Mouse (Mus musculus) limb, embryonic 15.5 days (tissue): Measurements from ENCODE around the gene Zcchc10. TPM values are rescaled to one million over a fixed set of nuclear protein-coding genes. Genes with fewer than 3 reads are reported as not detected.
"Not testable (repeated sequence)": the region's sequence is repeated elsewhere in the genome, so short reads cannot be mapped to it uniquely, and the experiment has no call there.

Experiments
- ATAC-seq: fragments of 200-750 bp; cut with Nextera tagmentation; 2 replicates; pipeline ENCODE4 v1.8.0; 2017; ENCODE audit warnings: low read depth, moderate TSS enrichment; ENCODE audit not compliant: insufficient number of reproducible peaks, low FRiP score, low TSS enrichment
- H3K27ac ChIP-seq: fragments of 300-500 bp; sonication (generic); 2 replicates; pipeline ENCODE4 v1.5.1; 2015; ENCODE audit warnings: moderate library complexity, mild to moderate bottlenecking, inconsistent platforms
- H3K27me3 ChIP-seq: fragments of 300-500 bp; sonication (generic); 2 replicates; pipeline ENCODE4 v1.6.1; 2015; ENCODE audit warnings: inconsistent platforms
- H3K36me3 ChIP-seq: fragments of 300-500 bp; sonication (generic); 2 replicates; pipeline ENCODE4 v1.6.1; 2015; ENCODE audit warnings: inconsistent platforms
- H3K4me1 ChIP-seq: fragments of 300-500 bp; sonication (generic); 2 replicates; pipeline ENCODE4 v1.6.1; 2015; ENCODE audit warnings: inconsistent platforms
- H3K4me2 ChIP-seq: fragments of 300-500 bp; sonication (generic); 2 replicates; pipeline ENCODE4 v1.6.1; 2015; ENCODE audit warnings: mild to moderate bottlenecking, inconsistent platforms
- H3K4me3 ChIP-seq: fragments of 300-500 bp; sonication (generic); 2 replicates; pipeline ENCODE4 v1.5.1; 2015; ENCODE audit warnings: mild to moderate bottlenecking, inconsistent platforms
- H3K9ac ChIP-seq: fragments of 300-500 bp; sonication (generic); 2 replicates; pipeline ENCODE4 v1.6.1; 2015; ENCODE audit warnings: inconsistent platforms
- H3K9me3 ChIP-seq: fragments of 300-500 bp; sonication (generic); 2 replicates; pipeline ENCODE4 v1.6.1; 2016; ENCODE audit warnings: inconsistent platforms
- WGBS: fragments of 180-500 bp; shearing (Covaris S2); methylation state at CpG from one replicate; pipeline ENCODE4 v1.1.7; 2015; 5-methylcytosine and 5-hydroxymethylcytosine counted together
- polyA plus RNA-seq: library from polyadenylated mRNA; unstranded; fragments of >200 nt; fragmentation: Nextera tagmentation; extraction: Ambion mirVana; gene quantifications from 2 replicates; pipeline ENCODE4 v1.2.1, GENCODE M21; 2015

The Zcchc10 gene
- polyA plus RNA-seq, 1 experiment from 2014 or later, result 17.8 TPM

DNA sequence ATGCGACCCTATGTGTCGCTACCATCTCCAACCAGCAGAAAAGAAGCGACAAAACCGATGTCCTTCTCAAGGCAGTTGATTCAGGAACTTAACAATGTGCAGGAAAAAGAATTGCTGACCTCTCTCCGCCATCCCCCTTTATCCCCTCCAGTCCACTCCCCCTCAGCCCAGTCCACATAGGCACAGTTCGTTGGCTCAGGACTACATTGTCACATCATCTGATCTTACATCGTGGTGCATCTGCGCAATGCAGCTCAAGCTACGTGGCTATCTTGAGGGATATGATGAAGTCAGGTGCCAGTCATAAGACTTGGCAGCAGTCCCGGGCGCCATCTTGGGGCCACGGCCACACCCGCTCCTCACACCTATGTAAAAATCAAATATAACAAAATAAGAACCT, 4.6 kb upstream of the Zcchc10 start:
- not testable (repeated sequence) for H3K9me3 ChIP-seq, H3K9ac ChIP-seq, H3K27me3 ChIP-seq, H3K36me3 ChIP-seq, H3K27ac ChIP-seq, H3K4me3 ChIP-seq, H3K4me1 ChIP-seq, ATAC-seq, H3K4me2 ChIP-seq
- 92% methylated on average over 13 of the region's 13 CpGs for WGBS

DNA sequence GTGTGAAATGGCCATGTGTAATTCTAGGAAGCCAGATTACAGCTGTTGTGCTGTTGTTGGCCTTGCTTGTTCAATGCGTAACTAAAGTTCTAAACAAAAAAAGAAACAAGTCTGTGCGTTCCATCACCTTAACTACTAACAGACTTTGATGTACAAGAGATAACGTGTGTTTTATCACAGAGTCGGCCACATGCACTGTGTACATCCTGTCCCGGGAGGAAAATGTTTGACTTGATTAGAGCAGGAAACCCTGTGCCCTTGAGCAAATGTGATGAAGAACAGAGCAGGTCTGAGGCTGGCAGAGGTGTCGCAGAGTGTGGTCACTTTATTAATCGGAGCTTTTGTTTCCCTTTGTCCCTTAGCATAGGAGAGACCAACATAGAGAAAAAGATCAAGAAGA, 5.8 kb downstream of the Zcchc10 start:
- H3K4me3 ChIP-seq, result no peak overlapping the region
- ATAC-seq, result no peak
- no peak overlapping the region for H3K27ac ChIP-seq
- H3K4me1 ChIP-seq, result peaks cover 3% of the 10 kb centered on the region
- H3K36me3 ChIP-seq, result peaks cover 57% of the 10 kb centered on the region
- 81% methylated on average over 7 of the region's 7 CpGs for WGBS
- no peak overlapping the region for H3K4me2 ChIP-seq
- H3K9me3 ChIP-seq, result no peaks in the 10 kb centered on the region
- no peaks in the 10 kb centered on the region for H3K27me3 ChIP-seq
- no peak overlapping the region for H3K9ac ChIP-seq

GRCm38 (mm10) chr11:53331121-53331520, 6.6 kb downstream of the Zcchc10 start:
- no peak for ATAC-seq
- no peak overlapping the region for H3K4me3 ChIP-seq
- peaks cover 57% of the 10 kb centered on the region for H3K36me3 ChIP-seq
- no peak overlapping the region for H3K4me2 ChIP-seq
- 89% methylated on average over 6 of the region's 6 CpGs for WGBS
- H3K4me1 ChIP-seq, result no peaks in the 10 kb centered on the region
- no peak overlapping the region for H3K27ac ChIP-seq
- H3K9ac ChIP-seq, result no peak overlapping the region
- no peaks in the 10 kb centered on the region for H3K9me3 ChIP-seq
- H3K27me3 ChIP-seq, result no peaks in the 10 kb centered on the region

- ATAC-seq, result no peak
- Histone ChIP-seq H3K36me3 (peaks cover 53% of the 10 kb centered on the region), H3K4me2 (no peak overlapping the region), H3K9me3 (no peaks in the 10 kb centered on the region), H3K4me3 (no peak overlapping the region), H3K4me1 (no peaks in the 10 kb centered on the region), H3K9ac (no peak overlapping the region), H3K27ac (no peak overlapping the region), H3K27me3 (no peaks in the 10 kb centered on the region)
- 79% methylated on average over 14 of the region's 14 CpGs for WGBS
These were observed 7.7 kb downstream of the Zcchc10 start for GRCm38 (mm10) chr11:53332076-53332680.

- WGBS, result 26% methylated on average over 3 of the region's 3 CpGs
- no peak overlapping the region for H3K9ac ChIP-seq
- no peak overlapping the region for H3K4me3 ChIP-seq
- no peak overlapping the region for H3K4me2 ChIP-seq
- no peaks in the 10 kb centered on the region for H3K4me1 ChIP-seq
- ATAC-seq, result no peak
- no peaks in the 10 kb centered on the region for H3K27me3 ChIP-seq
- H3K27ac ChIP-seq, result no peak overlapping the region
- peaks cover 24% of the 10 kb centered on the region for H3K36me3 ChIP-seq
- H3K9me3 ChIP-seq, result no peaks in the 10 kb centered on the region
These were observed 11.2 kb downstream of the Zcchc10 start for GRCm38 (mm10) chr11:53335505-53336181.

DNA sequence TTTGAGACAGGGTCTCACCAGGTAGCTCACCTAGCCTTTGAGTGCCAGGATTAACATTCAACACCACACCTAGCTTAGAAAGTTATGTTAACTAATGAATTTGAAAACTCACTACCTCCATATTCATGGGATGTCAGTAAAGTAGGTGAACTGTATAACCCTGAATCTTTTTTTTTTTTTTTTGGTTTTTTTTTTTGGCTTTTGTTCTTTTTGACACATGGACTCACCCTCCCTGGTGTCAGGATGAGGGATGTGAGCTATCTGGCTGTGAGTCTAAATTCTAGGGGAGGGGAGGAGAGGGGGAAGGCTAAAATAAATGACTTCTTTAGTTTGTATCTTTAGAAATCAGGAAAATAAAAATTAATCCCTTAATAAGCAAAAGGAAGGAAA, 11.7 kb downstream of the Zcchc10 start:
- H3K36me3 ChIP-seq, result peaks cover 19% of the 10 kb centered on the region
- no peaks in the 10 kb centered on the region for H3K9me3 ChIP-seq
- no peak overlapping the region for H3K27ac ChIP-seq
- no peak overlapping the region for H3K9ac ChIP-seq
- no peak overlapping the region for H3K4me3 ChIP-seq
- no peaks in the 10 kb centered on the region for H3K27me3 ChIP-seq
- H3K4me1 ChIP-seq, result no peaks in the 10 kb centered on the region
- H3K4me2 ChIP-seq, result no peak overlapping the region
- no peak for ATAC-seq

DNA sequence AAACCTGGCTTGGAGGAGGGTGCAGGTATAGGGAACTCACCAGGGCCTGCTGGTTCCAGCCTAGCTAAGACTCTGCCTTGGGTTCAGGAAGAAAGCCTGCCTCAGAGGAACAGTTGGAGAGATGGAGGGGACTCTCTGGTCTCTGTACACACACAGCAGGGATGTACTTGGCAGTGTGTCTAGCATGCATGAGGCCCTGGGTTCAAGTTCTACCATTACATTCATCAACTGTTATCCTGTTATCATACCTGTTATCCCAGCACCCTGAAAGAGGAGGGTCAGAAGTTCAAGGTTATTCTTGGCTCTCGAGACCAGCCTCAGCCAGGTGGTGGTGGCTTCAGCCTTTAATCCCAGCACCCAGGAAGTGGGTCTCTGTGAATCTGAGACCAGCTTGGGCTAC, 12.4 kb downstream of the Zcchc10 start:
- no peak for ATAC-seq
- 63% methylated on average over 1 of the region's 1 CpGs for WGBS
- Histone ChIP-seq H3K27ac (no peak overlapping the region), H3K9ac (no peak overlapping the region), H3K4me3 (no peak overlapping the region), H3K4me2 (no peak overlapping the region), H3K36me3 (peaks cover 13% of the 10 kb centered on the region), H3K4me1 (no peaks in the 10 kb centered on the region), H3K27me3 (no peaks in the 10 kb centered on the region), H3K9me3 (no peaks in the 10 kb centered on the region)

- no peak overlapping the region for H3K4me2 ChIP-seq
- no peaks in the 10 kb centered on the region for H3K9me3 ChIP-seq
- no peak overlapping the region for H3K27ac ChIP-seq
- no peaks in the 10 kb centered on the region for H3K27me3 ChIP-seq
- no peaks in the 10 kb centered on the region for H3K4me1 ChIP-seq
- peaks cover 7% of the 10 kb centered on the region for H3K36me3 ChIP-seq
- 72% methylated on average over 8 of the region's 8 CpGs for WGBS
- H3K4me3 ChIP-seq, result no peak overlapping the region
- no peak for ATAC-seq
- no peak overlapping the region for H3K9ac ChIP-seq
These were observed 13.2 kb downstream of the Zcchc10 start for GRCm38 (mm10) chr11:53337684-53338083.

DNA sequence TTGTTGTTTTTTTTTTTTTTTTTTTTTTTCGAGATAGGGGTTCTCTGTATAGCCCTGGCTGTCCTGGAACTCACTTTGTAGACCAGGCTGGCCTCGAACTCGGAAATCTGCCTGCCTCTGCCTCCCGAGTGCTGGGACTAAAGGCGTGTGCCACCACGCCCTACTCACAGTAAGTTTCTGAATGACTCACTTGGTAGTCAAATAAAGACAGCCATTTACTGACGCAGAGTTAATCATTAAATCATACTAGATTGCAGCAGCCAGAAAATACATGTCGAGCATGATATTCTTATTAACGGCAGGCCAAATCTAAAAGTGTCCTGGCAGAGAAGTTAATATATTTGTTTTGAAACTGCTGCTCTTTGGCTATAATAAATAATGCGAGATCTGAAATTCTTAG, 16.5 kb downstream of the Zcchc10 start:
- not testable (repeated sequence) for H3K9ac ChIP-seq, ATAC-seq, H3K9me3 ChIP-seq, H3K4me1 ChIP-seq, H3K27ac ChIP-seq, H3K36me3 ChIP-seq, H3K4me2 ChIP-seq, H3K27me3 ChIP-seq, H3K4me3 ChIP-seq
- 88% methylated on average over 9 of the region's 10 CpGs for WGBS

- no peak for ATAC-seq
- H3K9ac ChIP-seq, result no peak overlapping the region
- H3K9me3 ChIP-seq, result no peaks in the 10 kb centered on the region
These were observed 18.2 kb downstream of the Zcchc10 start for GRCm38 (mm10) chr11:53342711-53343110.

DNA sequence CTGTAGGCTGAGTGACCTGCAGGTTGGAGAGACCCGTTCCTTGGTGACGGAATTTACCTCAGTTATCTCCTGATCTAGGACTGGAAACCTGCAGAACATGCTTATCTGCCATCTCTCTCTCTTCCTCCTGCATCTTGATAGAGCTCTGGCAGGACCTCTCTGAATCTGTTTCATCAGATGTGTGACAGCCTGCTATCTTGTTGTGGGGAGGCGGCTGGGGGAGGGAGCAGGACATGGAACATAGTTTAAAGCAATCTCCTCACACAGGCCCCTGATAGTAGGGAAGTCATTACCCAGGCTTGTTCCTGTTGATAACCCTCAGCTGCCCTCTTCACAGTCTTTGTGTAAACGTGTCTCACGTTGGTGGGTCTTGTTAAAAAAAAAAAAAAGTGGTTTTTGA, 20.8 kb downstream of the Zcchc10 start:
- H3K27ac ChIP-seq, result no peak overlapping the region
- no peaks in the 10 kb centered on the region for H3K9me3 ChIP-seq
- no peak overlapping the region for H3K4me2 ChIP-seq
- H3K36me3 ChIP-seq, result no peaks in the 10 kb centered on the region
- H3K27me3 ChIP-seq, result no peaks in the 10 kb centered on the region
- no peak overlapping the region for H3K9ac ChIP-seq
- WGBS, result 21% methylated on average over 5 of the region's 5 CpGs
- no peaks in the 10 kb centered on the region for H3K4me1 ChIP-seq
- H3K4me3 ChIP-seq, result no peak overlapping the region
- ATAC-seq, result no peak

More at GRCm38 (mm10) chr11:53342711-53343110, 18.2 kb downstream of the Zcchc10 start:
- Histone ChIP-seq H3K4me3 (no peak overlapping the region), H3K36me3 (no peaks in the 10 kb centered on the region), H3K27me3 (no peaks in the 10 kb centered on the region), H3K4me1 (no peaks in the 10 kb centered on the region), H3K27ac (no peak overlapping the region), H3K4me2 (no peak overlapping the region)
- WGBS, result 47% methylated on average over 5 of the region's 5 CpGs

DNA sequence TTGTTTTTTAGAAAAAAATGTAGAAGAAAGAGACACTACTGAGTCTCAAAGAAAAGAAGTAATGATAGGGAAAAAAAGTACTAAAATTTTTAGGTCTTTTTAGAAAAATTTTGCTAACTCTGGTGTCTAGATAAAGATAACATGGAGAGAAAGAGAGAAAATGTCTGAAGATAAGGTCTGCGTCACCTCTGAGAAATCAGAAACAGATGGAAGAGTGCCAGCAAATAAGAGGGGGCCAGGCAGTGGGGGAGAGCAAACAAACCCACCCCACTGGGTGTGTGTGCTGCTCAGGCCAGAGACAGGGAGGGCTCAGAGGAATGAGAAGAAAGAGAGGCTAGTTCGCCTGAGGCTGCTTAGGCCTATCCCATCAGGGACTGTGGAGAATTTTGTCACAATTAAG, 21.3 kb downstream of the Zcchc10 start:
- H3K4me2 ChIP-seq, result no peak overlapping the region
- no peaks in the 10 kb centered on the region for H3K9me3 ChIP-seq
- no peaks in the 10 kb centered on the region for H3K27me3 ChIP-seq
- no peak overlapping the region for H3K4me3 ChIP-seq
- no peaks in the 10 kb centered on the region for H3K36me3 ChIP-seq
- no peaks in the 10 kb centered on the region for H3K4me1 ChIP-seq
- no peak overlapping the region for H3K9ac ChIP-seq
- no peak overlapping the region for H3K27ac ChIP-seq
- 23% methylated on average over 2 of the region's 2 CpGs for WGBS
- ATAC-seq, result no peak
